Mouse (Mus musculus): ENCODE data around the gene 1810024B03Rik.

DNA sequence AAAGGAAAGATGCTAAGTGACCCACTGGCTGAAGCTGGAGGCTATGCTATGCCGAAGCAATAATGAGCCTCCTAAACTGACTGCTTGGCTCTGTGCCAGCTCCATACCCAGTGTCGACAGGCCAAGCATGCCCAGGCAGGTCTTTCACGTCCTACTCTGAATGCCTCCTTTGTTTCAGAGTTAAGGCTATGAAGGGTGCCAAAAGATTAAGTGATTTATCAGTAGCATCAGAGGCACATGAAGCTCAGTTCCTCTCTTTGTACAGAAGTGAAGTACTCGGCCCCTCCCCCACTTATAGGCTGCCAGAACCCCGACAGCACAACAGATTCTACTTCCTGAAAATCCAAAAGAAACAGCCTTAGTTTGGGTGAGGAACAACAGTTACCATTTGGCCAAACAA is 71.1 kb downstream of the 1810024B03Rik start:
- TF ChIP-seq TCF3 (IDR thresholded peaks at IDR 0.05; ENCODE audit: insufficient read length, low read depth) = no peak
- no peak for TF ChIP-seq POLR2A (IDR thresholded peaks at IDR 0.05; ENCODE audit: insufficient read length, low read depth)
- TF ChIP-seq USF1 (IDR thresholded peaks at IDR 0.05; ENCODE audit: low read depth) = no peak
- TF ChIP-seq REST (IDR thresholded peaks at IDR 0.05; ENCODE audit: insufficient read depth, insufficient read length) = no peak
- no peak for TF ChIP-seq MAX (IDR thresholded peaks at IDR 0.05; ENCODE audit: low read depth)
- TF ChIP-seq POLR2AphosphoS2 (IDR thresholded peaks at IDR 0.05; ENCODE audit: insufficient read length, low read depth) = no peak
- TF ChIP-seq CEBPB (IDR thresholded peaks at IDR 0.05; ENCODE audit: insufficient read depth, poor library complexity, severe bottlenecking) = no peak
- TF ChIP-seq SRF (IDR thresholded peaks at IDR 0.05; ENCODE audit: control insufficient read depth, insufficient read length, low read depth) = no peak
- TF ChIP-seq TCF12 (IDR thresholded peaks at IDR 0.05; ENCODE audit: insufficient read depth, poor library complexity, severe bottlenecking) = no peak
